Mouse (Mus musculus): ENCODE measurements around the gene Insig1.

DNA sequence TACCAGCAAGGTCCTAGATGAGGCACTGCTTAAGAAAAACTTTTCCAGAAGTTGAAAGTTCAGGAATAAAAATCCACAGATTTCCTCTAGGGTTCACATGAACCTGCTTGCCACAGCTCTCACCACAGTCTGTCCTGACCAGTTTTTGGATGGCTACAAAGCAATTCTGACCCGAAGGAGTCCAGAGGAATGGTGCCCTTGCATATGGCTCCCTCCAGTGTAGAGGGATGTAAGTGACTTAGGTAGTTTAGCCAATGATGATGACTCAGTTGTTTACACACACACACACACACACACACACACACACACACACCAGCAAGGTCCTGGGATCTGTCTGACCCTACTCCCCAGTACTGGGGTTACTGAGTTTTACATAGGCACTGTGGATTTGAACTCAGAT is 19.4 kb downstream of the Insig1 start:
- TF ChIP-seq CTCF (IDR thresholded peaks at IDR 0.05; ENCODE audit: control insufficient read depth, insufficient read depth, low read length) (no peak), POLR2A (IDR thresholded peaks at IDR 0.05; ENCODE audit: borderline replicate concordance, control insufficient read depth, low read depth, low read length) (no peak)

Measured in bone marrow, adult 2 months (tissue).